8 mouse cellular contexts compared by ENCODE assay signal in the genomic region with DNA sequence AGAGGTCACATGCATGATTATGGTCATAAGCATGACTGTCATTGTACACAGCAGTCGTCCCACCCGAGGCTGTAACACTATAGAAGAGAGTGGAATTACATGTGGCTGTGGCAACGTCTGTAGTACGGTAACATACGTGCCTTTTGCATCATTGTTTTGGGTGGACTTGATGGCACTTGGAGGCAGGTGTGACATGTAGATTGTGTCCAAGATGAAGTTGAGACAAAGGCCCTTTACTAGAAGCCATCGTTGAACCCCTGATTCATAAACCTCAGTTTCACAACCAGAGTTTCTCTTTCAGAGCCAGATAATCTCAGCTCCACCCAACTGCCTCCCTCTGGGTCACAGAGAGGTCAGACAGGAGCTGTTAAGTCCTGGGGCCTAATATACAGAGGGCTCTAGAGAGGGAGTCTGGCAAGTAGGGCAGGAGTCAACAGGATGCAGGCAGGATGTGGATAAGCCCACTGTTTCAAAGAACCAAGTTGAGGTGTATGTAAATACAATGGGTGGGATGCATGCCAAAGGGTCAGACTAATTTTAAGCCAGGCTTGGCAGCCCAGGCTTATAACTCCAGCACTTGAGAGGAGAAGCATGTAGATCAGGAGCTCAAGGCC. TPM values are rescaled to one million over a fixed set of nuclear protein-coding genes. Genes with fewer than 3 reads are reported as not detected.
DNase-seq lines count a peak whose midpoint lies in the region; ATAC-seq lines count a peak whose summit lies in the region.

No protein-coding gene starts in this region.

- DNase-seq in ES-CJ7 (ENCODE audit: low read depth, low spot score), result peak; percentile 73
- peak; percentile 88 for DNase-seq in lung, postnatal 10 days
- no peak for DNase-seq in B cell, adult 2 months
- DNase-seq in frontal cortex, postnatal 25 days (ENCODE audit: low spot score in 2 of 2), result no peak
- DNase-seq in frontal cortex, postnatal 36 days (ENCODE audit: low spot score in 2 of 2), result no peak

- peaks cover 60% of the 10 kb centered on the region for H3K4me1 ChIP-seq in intestine, embryonic 16.5 days (ENCODE audit: control insufficient read depth, insufficient read depth, low read length)
- H3K4me1 ChIP-seq in midbrain, embryonic 13.5 days (replicated peaks), result peaks cover 13% of the 10 kb centered on the region

- H3K4me3 ChIP-seq in intestine, embryonic 16.5 days (ENCODE audit: low read length), result no peak overlapping the region
- no peak overlapping the region for H3K4me3 ChIP-seq in midbrain, embryonic 13.5 days (replicated peaks)

- H3K9ac ChIP-seq in intestine, embryonic 16.5 days (ENCODE audit: low read depth, low read length), result no peak overlapping the region
- no peak overlapping the region for H3K9ac ChIP-seq in midbrain, embryonic 13.5 days (replicated peaks)

- peak overlapping the region; percentile 93 for H3K27ac ChIP-seq in intestine, embryonic 16.5 days (ENCODE audit: low read length)
- no peak overlapping the region for H3K27ac ChIP-seq in midbrain, embryonic 13.5 days

- ATAC-seq in common myeloid progenitor, adult 5-6 weeks (replicated peaks; ENCODE audit: low read depth, poor library complexity, severe bottlenecking), result peak; percentile 64
- peak; percentile 52 for ATAC-seq in intestine, embryonic 16.5 days
- ATAC-seq in midbrain, embryonic 13.5 days, result no peak

- no peaks in the 10 kb centered on the region for H3K27me3 ChIP-seq in intestine, embryonic 16.5 days (replicated peaks; ENCODE audit: control insufficient read depth, insufficient read depth, low read length)
- peaks cover 21% of the 10 kb centered on the region for H3K27me3 ChIP-seq in midbrain, embryonic 13.5 days

- WGBS in intestine, embryonic 16.5 days, result 52% methylated on average over 6 of the region's 6 CpGs
- WGBS in midbrain, embryonic 13.5 days, result 87% methylated on average over 6 of the region's 6 CpGs

- peaks cover 8% of the 10 kb centered on the region for H3K36me3 ChIP-seq in intestine, embryonic 16.5 days (ENCODE audit: control insufficient read depth, insufficient read depth, low read length)
- H3K36me3 ChIP-seq in midbrain, embryonic 13.5 days, result no peaks in the 10 kb centered on the region

- H3K4me2 ChIP-seq in intestine, embryonic 16.5 days (ENCODE audit: low read depth, low read length), result no peak overlapping the region; the same call in 1 of the 2 replicates
- no peak overlapping the region for H3K4me2 ChIP-seq in midbrain, embryonic 13.5 days (replicated peaks)

- no peaks in the 10 kb centered on the region for H3K9me3 ChIP-seq in intestine, embryonic 16.5 days (ENCODE audit: control insufficient read depth, low read length)
- no peaks in the 10 kb centered on the region for H3K9me3 ChIP-seq in midbrain, embryonic 13.5 days

RNA-seq across cellular contexts. Expression of a gene that starts 5.5 kb away (rescaled TPM):
- total RNA-seq in common myeloid progenitor, adult 5-6 weeks (2017), result 37.1 and 46.3 TPM in 2 replicates
- 122 and 132 TPM in 2 replicates for polyA plus RNA-seq in intestine, embryonic 16.5 days (2015; fragmentation: Nextera tagmentation; extraction: Ambion mirVana)
- 21.3 and 23.9 TPM in 2 replicates for polyA plus RNA-seq in midbrain, embryonic 13.5 days (2015; fragmentation: Nextera tagmentation; extraction: Ambion mirVana)

Comparison
In these comparisons a context has a peak if more than half of its experiments do, and no peak if none do; other contexts are left out.
1. DNase-seq: peak in ES-CJ7 (single experiment) and lung, postnatal 10 days (single experiment); none in B cell, adult 2 months (0 of 2), frontal cortex, postnatal 25 days (0 of 2) and frontal cortex, postnatal 36 days (0 of 2).